Mouse (Mus musculus) lung, postnatal 36 days (tissue): Measurements from ENCODE around the gene Lgi1.

Experiments used
- DNase-seq: peaks from one replicate; pipeline ENCODE4 v3.0.0; 2022; ENCODE audit warnings: mixed read lengths

Gene Lgi1

GRCm38 (mm10) chr19:38328010-38328409 is 63.7 kb downstream of the Lgi1 start:
- DNase-seq = no peak

DNA sequence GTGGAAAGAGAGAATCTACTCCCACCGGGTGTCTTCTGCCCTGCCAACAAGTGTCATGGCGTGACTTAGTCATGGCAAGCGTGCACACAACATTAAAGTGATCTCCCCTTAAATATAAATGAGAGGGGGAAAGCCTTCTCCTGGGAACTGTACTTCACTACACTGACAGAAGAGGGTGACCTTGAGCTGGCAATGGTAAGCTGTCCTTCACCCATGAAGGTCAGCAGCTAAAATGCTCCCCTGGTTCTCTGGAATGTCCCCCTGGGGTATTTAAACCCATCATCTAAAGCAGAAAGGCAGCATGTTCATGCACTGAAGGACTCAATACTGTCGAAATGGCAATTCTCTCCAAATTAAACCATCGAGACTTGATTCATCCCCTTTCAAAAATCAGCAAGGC is 64.9 kb downstream of the Lgi1 start:
- no peak for DNase-seq

DNA sequence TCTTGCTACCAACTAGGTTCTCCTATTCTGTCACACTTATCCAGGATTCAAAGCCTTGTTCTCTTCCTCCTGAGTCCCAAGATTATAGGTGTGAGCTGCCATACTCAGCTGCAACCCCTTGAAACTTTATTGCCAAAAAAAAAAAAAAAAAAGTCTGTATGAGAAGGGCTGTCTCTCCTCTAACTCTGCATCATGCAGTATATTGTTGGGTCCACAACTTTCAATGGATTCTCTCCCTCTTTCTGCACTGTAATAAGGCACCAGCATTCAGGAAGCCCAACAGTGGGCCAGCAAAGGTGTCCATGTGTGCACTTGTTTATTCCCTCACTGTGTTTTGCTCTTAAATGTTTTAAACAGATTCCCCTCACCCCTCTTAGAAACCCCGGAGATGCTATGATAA is 66.7 kb downstream of the Lgi1 start:
- no peak for DNase-seq

- DNase-seq = peak; percentile 5
These were observed 67.9 kb downstream of the Lgi1 start for GRCm38 (mm10) chr19:38332245-38332644.

GRCm38 (mm10) chr19:38332820-38333219 is 68.5 kb downstream of the Lgi1 start:
- DNase-seq = no peak

GRCm38 (mm10) chr19:38336553-38336952 is 72.2 kb downstream of the Lgi1 start:
- DNase-seq = no peak

- DNase-seq = no peak
These were observed 73.0 kb downstream of the Lgi1 start for GRCm38 (mm10) chr19:38337332-38337731.

DNA sequence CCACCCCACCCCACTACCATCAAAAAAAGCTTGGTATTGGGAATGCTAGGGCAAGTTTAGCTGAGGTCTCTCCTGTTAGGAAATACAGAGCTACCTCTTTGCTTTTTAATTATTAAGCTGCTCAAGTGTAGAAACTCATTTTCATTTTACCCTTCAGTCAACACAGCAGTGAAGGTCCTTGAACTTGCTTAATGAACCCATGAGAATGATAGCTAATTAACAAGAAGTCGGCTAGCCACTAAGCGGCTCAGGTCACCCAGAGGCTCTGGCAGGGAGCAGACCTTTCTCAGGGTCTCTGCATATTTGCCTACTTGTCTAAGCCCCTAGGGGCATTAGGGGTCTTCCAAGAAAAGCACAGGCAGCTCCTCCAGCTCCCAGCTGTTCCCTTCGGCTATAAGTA is 75.4 kb downstream of the Lgi1 start:
- no peak for DNase-seq

GRCm38 (mm10) chr19:38343246-38343645 is 78.9 kb downstream of the Lgi1 start:
- DNase-seq = no peak

- DNase-seq = no peak
These were observed 84.1 kb downstream of the Lgi1 start for GRCm38 (mm10) chr19:38348271-38349012.

DNA sequence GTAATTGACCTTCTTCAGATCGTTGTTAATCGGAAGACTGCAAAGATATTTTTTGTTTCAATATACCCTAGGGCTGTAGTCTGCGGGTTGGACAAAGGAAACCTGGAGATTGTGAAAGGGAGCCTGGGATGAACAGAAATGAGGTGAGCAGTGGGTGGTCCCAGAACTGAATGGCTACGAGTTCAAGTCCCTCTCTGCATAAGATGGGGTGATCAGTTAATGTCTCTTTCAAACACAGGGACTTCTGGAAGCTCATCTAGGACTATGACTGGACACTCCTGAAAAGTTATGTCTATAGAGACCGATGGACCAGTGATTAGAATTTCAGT is 84.6 kb downstream of the Lgi1 start:
- DNase-seq = no peak

- DNase-seq = no peak
These were observed 86.9 kb downstream of the Lgi1 start for GRCm38 (mm10) chr19:38351202-38351601.

- no peak for DNase-seq
These were observed 87.4 kb downstream of the Lgi1 start for GRCm38 (mm10) chr19:38351728-38352127.

- peak; percentile 71 for DNase-seq
These were observed 88.3 kb downstream of the Lgi1 start for GRCm38 (mm10) chr19:38352495-38353130.

GRCm38 (mm10) chr19:38354279-38354678 is 89.9 kb downstream of the Lgi1 start:
- no peak for DNase-seq

DNA sequence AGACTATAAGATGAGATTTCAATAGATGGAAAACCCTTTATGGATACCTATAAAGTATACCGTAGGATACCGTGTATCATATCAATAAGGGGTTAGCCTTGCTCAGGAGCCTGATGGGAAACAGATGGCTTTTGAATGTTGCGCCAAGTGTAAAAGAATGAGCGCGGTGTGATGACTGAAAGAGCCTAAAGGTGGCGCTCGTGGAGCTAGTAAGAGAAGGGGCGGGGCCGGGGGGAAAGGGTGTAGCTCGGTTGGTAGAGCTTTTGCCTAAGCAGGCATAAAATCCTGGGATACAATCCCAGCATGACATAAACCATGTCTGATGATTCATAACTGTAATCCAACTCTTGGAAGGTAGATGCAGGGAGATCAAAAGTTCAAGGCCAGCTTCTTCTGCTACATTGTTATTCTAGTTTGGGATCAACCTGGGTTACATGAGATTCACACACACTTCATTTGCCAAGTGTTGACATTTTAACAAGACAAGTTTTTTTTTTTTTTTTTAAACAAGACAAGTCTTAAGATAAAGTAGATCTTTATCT is 90.6 kb downstream of the Lgi1 start:
- peak; percentile 6 for DNase-seq

- no peak for DNase-seq
These were observed 92.0 kb downstream of the Lgi1 start for GRCm38 (mm10) chr19:38356211-38356828.

DNA sequence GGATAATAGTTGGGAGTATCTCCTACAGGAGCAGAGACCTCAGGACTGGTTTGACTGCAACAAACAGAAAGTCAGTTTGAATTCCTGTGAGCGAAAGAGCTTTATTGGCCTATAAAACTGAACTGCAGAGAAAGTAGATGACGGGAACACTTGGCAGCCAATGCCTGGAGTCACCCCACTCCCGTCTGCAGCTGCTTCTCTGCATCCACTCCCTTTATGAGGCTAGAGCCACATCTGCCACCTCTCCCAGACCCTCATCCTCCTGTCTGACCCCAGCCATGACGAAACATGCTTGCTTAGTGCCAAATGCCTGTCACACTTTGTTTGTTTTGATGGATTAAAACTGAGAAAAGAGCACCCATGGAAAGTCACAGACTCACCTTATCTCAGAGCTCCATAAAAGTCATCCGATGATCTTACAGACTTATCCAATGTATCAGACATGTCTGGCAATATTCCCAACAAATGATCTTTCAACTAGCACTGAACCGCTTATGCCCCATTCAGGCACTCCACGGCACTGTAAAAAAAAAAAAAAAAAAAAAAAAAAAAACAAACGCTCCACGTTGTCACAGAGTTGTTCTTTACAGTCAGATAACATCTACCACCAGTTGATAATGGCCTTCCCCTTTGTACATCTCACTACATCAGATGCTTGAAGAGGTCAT is 93.8 kb downstream of the Lgi1 start:
- DNase-seq = no peak

- no peak for DNase-seq
These were observed 95.0 kb downstream of the Lgi1 start for GRCm38 (mm10) chr19:38359287-38359686.
